Mouse (Mus musculus) liver, adult 2 months (tissue): ENCODE results near the gene Grk5.
A peak's percentile ranks its signal among the peaks of the same experiment; 100 is the strongest.

Experiments
- CTCF ChIP-seq: fragments of 200-500 bp; IDR thresholded peaks from 2 replicates; pipeline ENCODE4 v1.5.1; 2011; ENCODE audit warnings: low read depth, low read length, control low read depth
- POLR2A ChIP-seq: fragments of 200-500 bp; IDR thresholded peaks from 2 replicates; pipeline ENCODE4 v1.6.1; 2011; ENCODE audit warnings: low read length, control low read depth; ENCODE audit not compliant: insufficient read depth; ENCODE audit errors: extremely low read depth

DNA sequence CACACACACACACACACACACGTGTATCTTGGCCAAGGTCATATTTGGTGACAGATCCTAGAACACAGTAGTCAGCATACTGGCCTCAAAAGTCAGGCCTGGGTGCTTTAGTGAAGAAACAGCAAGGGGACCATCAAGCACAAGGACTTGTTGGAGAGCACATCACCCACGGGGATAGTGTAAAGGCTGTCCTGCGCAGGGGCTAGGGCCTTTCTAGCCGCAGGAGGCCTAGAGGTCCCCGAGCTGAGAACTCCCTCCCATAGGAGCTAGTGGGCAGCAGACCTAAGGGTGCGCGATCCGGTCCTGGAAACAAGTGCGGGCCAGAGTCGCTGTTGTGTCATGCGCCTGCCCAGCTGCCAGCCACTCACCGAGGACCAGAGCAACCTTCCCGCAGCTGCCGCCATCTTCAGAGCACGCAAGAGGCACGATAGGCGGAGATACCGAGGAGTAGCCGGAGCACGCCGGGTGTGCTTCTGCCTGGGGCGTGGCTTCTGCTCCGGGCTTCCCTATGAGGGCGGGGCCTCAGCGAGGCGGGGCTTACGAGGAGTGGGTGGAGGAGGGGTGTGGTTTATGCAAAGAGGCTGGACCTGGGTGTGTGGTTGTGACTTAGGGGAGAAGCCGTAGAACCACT is 15.4 kb upstream of the Grk5 start, which contains the start of gene Prdx3:
- TF ChIP-seq POLR2A, result peak; percentile 88
- 0 out of 2 replicates have a peak, but pooled peaks have one; percentile 10 for TF ChIP-seq CTCF
